Mouse (Mus musculus) thymus, adult 2 months (tissue): Measurements from ENCODE around the gene Dtx1. TPM values are rescaled to one million over a fixed set of nuclear protein-coding genes. Genes with fewer than 3 reads are reported as not detected.

Experiments used
- DNase-seq: peaks from one replicate; pipeline ENCODE4 v3.0.0; 2021
- H3K27ac ChIP-seq: fragments of 200-500 bp; 2 replicates; pipeline ENCODE4 v1.5.1; 2012; ENCODE audit warnings: low read length, control low read depth; ENCODE audit not compliant: control insufficient read depth, insufficient read depth
- H3K27me3 ChIP-seq: fragments of 200-500 bp; 2 replicates; pipeline ENCODE4 v1.6.1; 2012; ENCODE audit warnings: mild to moderate bottlenecking, low read length, moderate library complexity, mixed read lengths; ENCODE audit not compliant: control insufficient read depth, insufficient read depth
- H3K36me3 ChIP-seq: fragments of 200-500 bp; 2 replicates; pipeline ENCODE4 v1.6.1; 2012; ENCODE audit warnings: mild to moderate bottlenecking, low read length, moderate library complexity; ENCODE audit not compliant: control insufficient read depth, insufficient read depth
- H3K4me1 ChIP-seq: fragments of 200-500 bp; replicated peaks from 2 replicates; pipeline ENCODE4 v1.6.1; 2012; ENCODE audit warnings: low read length; ENCODE audit not compliant: control insufficient read depth, insufficient read depth
- H3K4me3 ChIP-seq: fragments of 200-500 bp; 2 replicates; pipeline ENCODE4 v1.5.1; 2012; ENCODE audit warnings: mild to moderate bottlenecking, low read length, control low read depth, moderate library complexity; ENCODE audit not compliant: control insufficient read depth, insufficient read depth
- CTCF ChIP-seq: fragments of 200-500 bp; IDR thresholded peaks from 2 replicates; pipeline ENCODE4 v1.5.1; 2012; ENCODE audit warnings: mild to moderate bottlenecking, control low read depth, low read length, moderate library complexity, borderline replicate concordance; ENCODE audit not compliant: control insufficient read depth, poor library complexity, insufficient read depth; ENCODE audit errors: extremely low read depth
- POLR2A ChIP-seq: fragments of 200-500 bp; IDR thresholded peaks from 2 replicates; pipeline ENCODE4 v1.6.1; 2012; ENCODE audit warnings: mild to moderate bottlenecking, low read length, control low read depth, moderate library complexity; ENCODE audit not compliant: control insufficient read depth, poor library complexity, insufficient read depth; ENCODE audit errors: extremely low read depth
- WGBS: fragments of 180-500 bp; shearing (Covaris S2); methylation state at CpG from one replicate; pipeline ENCODE4 v1.1.7; 2018; 5-methylcytosine and 5-hydroxymethylcytosine counted together
- polyA plus RNA-seq: library from polyadenylated mRNA; depleted of rRNA; stranded (reverse); fragments of >200 nt; gene quantifications from 2 replicates; pipeline ENCODE4 v1.2.3, GENCODE M21; 2012; rRNA removed

The Dtx1 gene
- polyA plus RNA-seq, 1 experiment, result 66.6 TPM

- Histone ChIP-seq H3K27me3 (no peaks in the 10 kb centered on the region), H3K4me1 (peaks cover 29% of the 10 kb centered on the region), H3K36me3 (no peaks in the 10 kb centered on the region), H3K27ac (no peak overlapping the region), H3K4me3 (no peak overlapping the region)
- WGBS, result 39% methylated on average over 14 of the region's 14 CpGs
- no peak for DNase-seq
- TF ChIP-seq CTCF, result no peak
- TF ChIP-seq POLR2A, result no peak
These were observed 68.2 kb downstream of the Dtx1 start for GRCm38 (mm10) chr5:120643365-120644085.

- Histone ChIP-seq H3K27me3 (no peaks in the 10 kb centered on the region), H3K4me3 (no peak overlapping the region), H3K4me1 (peaks cover 7% of the 10 kb centered on the region), H3K27ac (no peak overlapping the region), H3K36me3 (no peaks in the 10 kb centered on the region)
- 97% methylated on average over 7 of the region's 7 CpGs for WGBS
- DNase-seq, result no peak
- TF ChIP-seq POLR2A (no peak), CTCF (no peak)
These were observed 71.6 kb downstream of the Dtx1 start for GRCm38 (mm10) chr5:120640094-120640493.

GRCm38 (mm10) chr5:120635633-120636032, 76.1 kb downstream of the Dtx1 start:
- H3K4me3 ChIP-seq, result no peak overlapping the region
- peaks cover 8% of the 10 kb centered on the region for H3K4me1 ChIP-seq
- WGBS, result 94% methylated on average over 5 of the region's 5 CpGs
- H3K27me3 ChIP-seq, result no peaks in the 10 kb centered on the region
- TF ChIP-seq CTCF, result no peak
- no peak for TF ChIP-seq POLR2A
- DNase-seq, result no peak
- no peak overlapping the region for H3K27ac ChIP-seq
- H3K36me3 ChIP-seq, result no peaks in the 10 kb centered on the region

GRCm38 (mm10) chr5:120634860-120635259, 76.9 kb downstream of the Dtx1 start:
- Histone ChIP-seq H3K4me1 (peaks cover 16% of the 10 kb centered on the region), H3K36me3 (no peaks in the 10 kb centered on the region), H3K27me3 (no peaks in the 10 kb centered on the region), H3K4me3 (no peak overlapping the region), H3K27ac (no peak overlapping the region)
- DNase-seq, result no peak
- TF ChIP-seq POLR2A (no peak), CTCF (no peak)
- 64% methylated on average over 5 of the region's 5 CpGs for WGBS

- TF ChIP-seq CTCF (no peak), POLR2A (no peak)
- WGBS, result 72% methylated on average over 9 of the region's 9 CpGs
- DNase-seq, result no peak
- Histone ChIP-seq H3K27me3 (no peaks in the 10 kb centered on the region), H3K36me3 (no peaks in the 10 kb centered on the region), H3K4me3 (no peak within 1 kb of the TSS), H3K4me1 (peaks cover 23% of the 10 kb centered on the region), H3K27ac (no peak within 1 kb of the TSS)
These were observed 77.6 kb downstream of the Dtx1 start, which contains the start of gene Cfap73 for GRCm38 (mm10) chr5:120634131-120634530. Gene Cfap73 (minus strand): TSS chr5:120634235.

GRCm38 (mm10) chr5:120631892-120632291, 79.8 kb downstream of the Dtx1 start:
- Histone ChIP-seq H3K27ac (no peak overlapping the region), H3K4me3 (no peak overlapping the region), H3K27me3 (no peaks in the 10 kb centered on the region), H3K4me1 (peaks cover 39% of the 10 kb centered on the region), H3K36me3 (peaks cover 13% of the 10 kb centered on the region)
- WGBS, result 93% methylated on average over 5 of the region's 5 CpGs
- DNase-seq, result no peak
- TF ChIP-seq CTCF, result peak; percentile 30; the same call in 1 of the 2 replicates
- no peak for TF ChIP-seq POLR2A

GRCm38 (mm10) chr5:120631128-120631527, 80.6 kb downstream of the Dtx1 start:
- DNase-seq, result peak; percentile 60
- Histone ChIP-seq H3K27me3 (no peaks in the 10 kb centered on the region), H3K36me3 (peaks cover 21% of the 10 kb centered on the region), H3K4me1 (peaks cover 39% of the 10 kb centered on the region), H3K27ac (peak overlapping the region; percentile 73; the same call in 1 of the 2 replicates), H3K4me3 (peak overlapping the region; percentile 27)
- 7% methylated on average over 29 of the region's 29 CpGs for WGBS
- TF ChIP-seq CTCF (no peak), POLR2A (peak; percentile 18; the same call in 1 of the 2 replicates)

Other genes with a start within 250 kb of the Dtx1 start
- 1.8 and 2.5 TPM in 2 replicates for gene Sdsl, start 239.1 kb downstream of the Dtx1 start, polyA plus RNA-seq
- gene Sds, start 235.4 kb downstream of the Dtx1 start, polyA plus RNA-seq, result 0.65 and 0.75 TPM in 2 replicates
- gene Plbd2, start 208.3 kb downstream of the Dtx1 start, polyA plus RNA-seq, result 31.5 and 32.4 TPM in 2 replicates
- gene Slc8b1, start 200.8 kb downstream of the Dtx1 start, polyA plus RNA-seq, result 21.9 and 29.1 TPM in 2 replicates
- 203 and 208 TPM in 2 replicates for gene Tpcn1, start 123.3 kb downstream of the Dtx1 start, polyA plus RNA-seq
- 2.8 and 3.0 TPM in 2 replicates for gene Iqcd, start 122.9 kb downstream of the Dtx1 start, polyA plus RNA-seq
- gene Rita1, start 99.3 kb downstream of the Dtx1 start, polyA plus RNA-seq, result 18.8 and 20.6 TPM in 2 replicates
- gene Ddx54, start 99.2 kb downstream of the Dtx1 start, polyA plus RNA-seq, result 429 and 448 TPM in 2 replicates
- 0.15 and 0.33 TPM in 2 replicates for gene Cfap73, start 77.7 kb downstream of the Dtx1 start, polyA plus RNA-seq
- 27.7 and 28.0 TPM in 2 replicates for gene Rasal1, start 63.1 kb downstream of the Dtx1 start, polyA plus RNA-seq
- gene Oas2, start 37.9 kb upstream of the Dtx1 start, polyA plus RNA-seq, result 18.5 and 22.4 TPM in 2 replicates
- 27.6 and 28.1 TPM in 2 replicates for gene Oas3, start 65.7 kb upstream of the Dtx1 start, polyA plus RNA-seq
- 0.52 and 0.74 TPM in 2 replicates for gene Oas1e, start 83.6 kb upstream of the Dtx1 start, polyA plus RNA-seq
- 6.3 and 7.7 TPM in 2 replicates for gene Oas1c, start 100.6 kb upstream of the Dtx1 start, polyA plus RNA-seq
- gene Oas1f, start 135.4 kb upstream of the Dtx1 start, polyA plus RNA-seq, result 0.51 and 1.1 TPM in 2 replicates
- gene Oas1h, start 149.5 kb upstream of the Dtx1 start, polyA plus RNA-seq, result 0.28 and 0.73 TPM in 2 replicates
- gene Oas1g, start 175.7 kb upstream of the Dtx1 start, polyA plus RNA-seq, result 9.0 and 10.2 TPM in 2 replicates
- 15.7 and 21.1 TPM in 2 replicates for gene Oas1a, start 195.6 kb upstream of the Dtx1 start, polyA plus RNA-seq
- gene Oas1d, start 202.6 kb upstream of the Dtx1 start, polyA plus RNA-seq, result 0.74 TPM in 2 replicates